Mouse (Mus musculus) liver, embryonic 16.5 days (tissue): Measurements from ENCODE around the gene Gm3233. TPM values are rescaled to one million over a fixed set of nuclear protein-coding genes. Genes with fewer than 3 reads are reported as not detected.
"Not testable (repeated sequence)": the region's sequence is repeated elsewhere in the genome, so short reads cannot be mapped to it uniquely, and the experiment has no call there.

Experiments used
- ATAC-seq: fragments of 200-750 bp; cut with Nextera tagmentation; 2 replicates; pipeline ENCODE4 v1.8.0; 2017; ENCODE audit warnings: low read depth, mild to moderate bottlenecking, moderate number of reproducible peaks, moderate library complexity
- H3K27ac ChIP-seq: fragments of 300-500 bp; sonication (generic); 2 replicates; pipeline ENCODE4 v1.5.1; 2014; ENCODE audit warnings: mild to moderate bottlenecking, low read length
- H3K27me3 ChIP-seq: fragments of 300-500 bp; sonication (generic); 2 replicates; pipeline ENCODE4 v1.6.1; 2014; ENCODE audit warnings: low read depth, low read length, mixed read lengths; ENCODE audit not compliant: control insufficient read depth, insufficient read depth
- H3K36me3 ChIP-seq: fragments of 300-500 bp; sonication (generic); 2 replicates; pipeline ENCODE4 v1.6.1; 2014; ENCODE audit warnings: mild to moderate bottlenecking; ENCODE audit not compliant: control insufficient read depth, insufficient read depth
- H3K4me1 ChIP-seq: fragments of 300-500 bp; sonication (generic); 2 replicates; pipeline ENCODE4 v1.6.1; 2014; ENCODE audit warnings: low read depth, low read length, mixed read lengths; ENCODE audit not compliant: control insufficient read depth
- H3K4me2 ChIP-seq: fragments of 300-500 bp; sonication (generic); 2 replicates; pipeline ENCODE4 v1.6.1; 2014; ENCODE audit warnings: low read depth, low read length, mixed read lengths
- H3K4me3 ChIP-seq: fragments of 300-500 bp; sonication (generic); 2 replicates; pipeline ENCODE4 v1.5.1; 2014; ENCODE audit warnings: low read depth, mild to moderate bottlenecking, low read length
- H3K9ac ChIP-seq: fragments of 300-500 bp; sonication (generic); 2 replicates; pipeline ENCODE4 v1.6.1; 2014; ENCODE audit warnings: low read depth, low read length
- H3K9me3 ChIP-seq: fragments of 300-500 bp; sonication (generic); replicated peaks from 2 replicates; pipeline ENCODE4 v1.6.1; 2016; ENCODE audit warnings: low read length; ENCODE audit not compliant: control insufficient read depth
- WGBS: fragments of 180-500 bp; shearing (Covaris S2); extraction: QIAGEN DNeasy Blood & Tissue Kit; methylation state at CpG from one replicate; pipeline ENCODE4 v1.1.7; 2014; ENCODE audit not compliant: insufficient replicate concordance; 5-methylcytosine and 5-hydroxymethylcytosine counted together
- polyA plus RNA-seq: library from polyadenylated mRNA; unstranded; fragments of >200 nt; fragmentation: Nextera tagmentation; extraction: Ambion mirVana; gene quantifications from 2 replicates; pipeline ENCODE4 v1.2.1, GENCODE M21; 2015

Gene Gm3233
- polyA plus RNA-seq, 1 experiment from 2014 or later = not detected

DNA sequence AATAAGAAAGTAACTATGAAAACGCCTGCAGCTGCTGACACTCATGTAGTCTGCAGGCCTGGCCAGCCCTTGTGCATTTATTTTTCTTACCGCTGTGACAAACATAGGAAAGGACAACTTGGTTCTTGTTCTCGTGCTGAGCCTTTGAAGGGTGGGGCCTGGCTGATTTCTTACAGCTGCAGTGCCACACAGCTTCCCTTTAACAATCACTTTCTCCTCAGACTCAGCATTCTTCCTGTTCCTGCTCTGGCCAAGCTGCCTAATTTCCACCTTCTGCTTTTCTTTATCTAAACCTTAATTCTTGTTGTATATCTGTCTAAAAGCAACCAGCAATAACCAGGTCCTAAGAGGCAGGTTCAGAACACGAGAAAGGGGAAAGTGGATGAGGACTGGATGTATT, 45.7 kb downstream of the Gm3233 start:
- Histone ChIP-seq H3K4me1 (no peaks in the 10 kb centered on the region), H3K9ac (no peak overlapping the region), H3K27ac (no peak overlapping the region), H3K4me3 (no peak overlapping the region), H3K36me3 (no peaks in the 10 kb centered on the region), H3K4me2 (no peak overlapping the region), H3K27me3 (no peaks in the 10 kb centered on the region), H3K9me3 (no peaks in the 10 kb centered on the region)
- ATAC-seq = no peak
- WGBS = 17% methylated on average over 4 of the region's 4 CpGs

DNA sequence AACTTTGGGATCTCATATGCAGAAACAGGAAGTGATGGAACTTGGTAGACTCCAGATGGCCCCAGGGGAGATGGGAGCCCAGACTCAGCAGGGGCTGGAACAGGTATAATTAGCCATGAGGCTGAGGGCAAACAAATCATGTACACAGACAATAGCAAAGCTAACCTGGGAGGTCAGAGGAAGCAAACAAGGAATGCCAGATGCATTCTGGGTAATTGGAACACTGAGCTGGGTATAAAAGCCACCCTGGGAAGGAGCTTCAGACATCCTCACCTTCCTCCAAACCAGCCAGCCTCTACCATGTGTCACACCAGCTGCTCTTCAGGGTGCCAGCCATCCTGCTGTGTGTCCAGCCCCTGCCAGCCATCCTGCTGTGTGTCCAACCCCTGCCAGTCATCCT, 48.3 kb downstream of the Gm3233 start, which contains the start of gene Gm10024:
Gene Gm10024 (plus strand): TSS at position 301 of the 400 bp plus-strand sequence.
- not testable (repeated sequence) for H3K4me3 ChIP-seq, H3K27ac ChIP-seq, H3K9ac ChIP-seq, H3K4me1 ChIP-seq, ATAC-seq, H3K4me2 ChIP-seq, H3K9me3 ChIP-seq, H3K36me3 ChIP-seq, H3K27me3 ChIP-seq

DNA sequence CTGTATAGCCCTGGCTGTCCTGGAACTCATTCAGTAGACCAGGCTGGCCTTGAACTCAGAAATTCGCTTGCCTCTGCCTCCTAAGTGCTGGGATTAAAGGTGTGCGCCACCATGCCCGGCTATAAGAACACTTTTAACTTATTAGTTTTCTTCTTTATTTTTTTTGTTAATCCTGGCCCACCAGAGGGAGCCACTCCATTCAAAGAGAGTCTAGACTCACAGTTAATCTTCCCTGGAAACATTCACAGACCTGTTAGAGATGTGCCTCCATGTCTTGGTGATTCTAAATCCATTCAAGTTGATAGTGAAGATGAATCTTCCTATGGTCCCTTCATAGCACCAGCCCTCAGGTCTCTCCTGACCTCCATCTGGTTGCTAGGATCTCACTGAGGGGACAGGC, 49.7 kb downstream of the Gm3233 start:
- Histone ChIP-seq H3K27me3 (no peaks in the 10 kb centered on the region), H3K9ac (no peak overlapping the region), H3K36me3 (no peaks in the 10 kb centered on the region), H3K27ac (no peak overlapping the region), H3K4me2 (no peak overlapping the region), H3K4me1 (no peaks in the 10 kb centered on the region), H3K9me3 (no peaks in the 10 kb centered on the region), H3K4me3 (no peak overlapping the region)
- ATAC-seq = no peak
- WGBS = 55% methylated on average over 3 of the region's 3 CpGs

Other genes with a start within 250 kb of the Gm3233 start
- 12.1 and 13.8 TPM in 2 replicates for gene Fam207a, start 243.9 kb downstream of the Gm3233 start, polyA plus RNA-seq
- 18.2 and 20.6 TPM in 2 replicates for gene Itgb2, start 229.4 kb downstream of the Gm3233 start, polyA plus RNA-seq
- gene Pttg1ip, start 178.0 kb downstream of the Gm3233 start, polyA plus RNA-seq = 87.3 and 94.5 TPM in 2 replicates
- gene Sumo3, start 153.6 kb downstream of the Gm3233 start, polyA plus RNA-seq = 82.3 and 92.2 TPM in 2 replicates
- 0.61 TPM in 1 of 2 replicates, not detected in the other for gene Gm49325, start 153.5 kb downstream of the Gm3233 start, polyA plus RNA-seq
- gene Ube2g2, start 137.4 kb downstream of the Gm3233 start, polyA plus RNA-seq = 43.7 and 46.3 TPM in 2 replicates
- 0.05 TPM in 1 of 2 replicates, not detected in the other for gene Tspear, start 73.1 kb downstream of the Gm3233 start, polyA plus RNA-seq
- not detected in 2 replicates for gene Gm19402, start 68.9 kb downstream of the Gm3233 start, polyA plus RNA-seq
- not detected in 2 replicates for gene Gm9508, start 62.4 kb downstream of the Gm3233 start, polyA plus RNA-seq
- not detected in 2 replicates for gene Gm10272, start 53.1 kb downstream of the Gm3233 start, polyA plus RNA-seq
- gene Gm10024, start 48.2 kb downstream of the Gm3233 start, polyA plus RNA-seq = not detected in 2 replicates
- not detected in 2 replicates for gene Gm10142, start 43.9 kb downstream of the Gm3233 start, polyA plus RNA-seq
- gene Krtap12-1, start 39.1 kb downstream of the Gm3233 start, polyA plus RNA-seq = not detected in 2 replicates
- not detected in 2 replicates for gene Gm10100, start 33.2 kb downstream of the Gm3233 start, polyA plus RNA-seq
- gene Gm18596, start 17.0 kb downstream of the Gm3233 start, polyA plus RNA-seq = not detected in 2 replicates
- gene Gm9736, start 8.3 kb downstream of the Gm3233 start, polyA plus RNA-seq = not detected in 2 replicates
- gene Gm3238, start 11.6 kb upstream of the Gm3233 start, polyA plus RNA-seq = not detected in 2 replicates
- gene Gm7138, start 17.3 kb upstream of the Gm3233 start, polyA plus RNA-seq = not detected in 2 replicates
- gene Gm3250, start 22.9 kb upstream of the Gm3233 start, polyA plus RNA-seq = not detected in 2 replicates
- not detected in 2 replicates for gene Gm7137, start 28.5 kb upstream of the Gm3233 start, polyA plus RNA-seq
- not detected in 2 replicates for gene Gm9639, start 35.4 kb upstream of the Gm3233 start, polyA plus RNA-seq
- gene Gm19668, start 39.5 kb upstream of the Gm3233 start, polyA plus RNA-seq = not detected in 2 replicates
- not detected in 2 replicates for gene Gm9507, start 52.2 kb upstream of the Gm3233 start, polyA plus RNA-seq
- gene Gm2696, start 55.0 kb upstream of the Gm3233 start, polyA plus RNA-seq = not detected in 2 replicates
- gene Krtap10-4, start 67.4 kb upstream of the Gm3233 start, polyA plus RNA-seq = not detected in 2 replicates
- not detected in 2 replicates for gene Krtap10-10, start 76.3 kb upstream of the Gm3233 start, polyA plus RNA-seq
- not detected in 2 replicates for gene Gm36176, start 87.1 kb upstream of the Gm3233 start, polyA plus RNA-seq
- gene Gm10318, start 93.2 kb upstream of the Gm3233 start, polyA plus RNA-seq = not detected in 2 replicates
- not detected in 2 replicates for gene Gm3285, start 102.3 kb upstream of the Gm3233 start, polyA plus RNA-seq
- 16.5 and 18.6 TPM in 2 replicates for gene Lrrc3, start 142.9 kb upstream of the Gm3233 start, polyA plus RNA-seq
- 2.7 and 3.0 TPM in 2 replicates for gene Trpm2, start 210.9 kb upstream of the Gm3233 start, polyA plus RNA-seq
- gene 1810043G02Rik, start 218.8 kb upstream of the Gm3233 start, polyA plus RNA-seq = 3.7 and 4.0 TPM in 2 replicates